Mouse (Mus musculus) cerebellum, adult 8-10 months (tissue): ENCODE measurements around the gene Naa38.
"Not testable (repeated sequence)": the region's sequence is repeated elsewhere in the genome, so short reads cannot be mapped to it uniquely, and the experiment has no call there.

ENCODE experiments used
- DNase-seq: peaks from one replicate; pipeline ENCODE4 v3.0.0; 2022

Gene Naa38

DNA sequence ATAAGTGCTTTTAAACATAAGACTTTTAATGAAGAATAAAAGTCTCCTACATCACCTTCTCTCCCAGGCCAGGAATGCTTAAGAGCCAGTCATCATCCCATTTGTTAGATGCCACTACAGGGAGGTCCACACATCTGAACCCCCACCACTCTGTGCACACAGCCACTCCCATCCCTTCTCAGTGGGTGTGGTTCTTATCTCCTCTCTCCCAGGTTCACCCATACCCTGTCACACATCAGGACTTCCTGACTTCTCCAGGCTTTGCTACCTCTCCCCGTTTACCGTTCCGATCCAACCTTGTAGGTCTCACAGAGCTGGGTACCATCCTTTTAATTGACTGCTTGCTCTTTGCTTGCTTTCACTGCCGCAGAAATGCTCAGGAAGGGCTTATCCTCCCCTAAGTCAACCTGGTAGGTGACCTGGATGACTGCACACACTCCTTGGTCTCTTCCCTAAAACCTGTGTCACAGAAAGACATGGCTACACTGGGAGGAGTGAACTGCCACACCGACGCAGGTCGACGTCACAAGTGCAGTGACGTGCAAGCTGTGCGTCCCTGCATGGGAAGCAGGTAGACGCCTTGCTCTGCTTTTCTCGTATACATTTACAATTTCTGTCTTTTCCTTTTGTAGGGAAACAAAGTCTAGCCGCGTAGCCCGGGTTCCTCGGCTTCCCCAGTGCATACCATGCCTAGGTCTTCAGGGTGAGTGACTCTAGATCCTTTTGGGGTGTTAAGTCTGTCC lies 21.9 kb upstream of the Naa38 start:
- no peak for DNase-seq

GRCm38 (mm10) chr11:69375646-69376045 lies 19.6 kb upstream of the Naa38 start:
- no peak for DNase-seq

- DNase-seq: no peak
These were observed 17.5 kb upstream of the Naa38 start for GRCm38 (mm10) chr11:69377766-69378165.

DNA sequence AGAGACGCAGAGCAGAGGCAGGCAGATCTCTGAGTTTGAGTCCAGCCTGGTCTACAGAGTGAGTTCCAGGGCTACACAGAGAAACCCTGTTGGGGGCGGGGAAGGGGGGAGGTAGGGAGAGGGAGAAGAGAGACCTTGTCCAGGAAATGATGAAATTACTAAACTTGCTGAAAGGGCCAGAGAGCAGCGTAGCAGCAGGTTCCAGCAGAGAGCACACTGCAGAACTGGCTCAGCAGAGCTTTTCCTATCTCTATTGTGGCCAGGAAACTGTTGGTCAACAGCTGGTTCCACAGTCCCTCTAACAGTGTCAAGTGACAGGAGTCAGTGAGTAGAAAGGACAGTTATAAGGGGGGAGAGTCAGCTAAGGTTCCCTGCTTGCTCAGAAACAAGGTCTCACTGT lies 15.7 kb upstream of the Naa38 start:
- no peak for DNase-seq

- DNase-seq: peak; percentile 65
These were observed 13.9 kb upstream of the Naa38 start for GRCm38 (mm10) chr11:69381356-69381755.

- no peak for DNase-seq
These were observed 12.7 kb upstream of the Naa38 start for GRCm38 (mm10) chr11:69382478-69383105.

- DNase-seq: no peak
These were observed 10.3 kb upstream of the Naa38 start for GRCm38 (mm10) chr11:69384979-69385378.

- no peak for DNase-seq
These were observed 8.5 kb upstream of the Naa38 start for GRCm38 (mm10) chr11:69386758-69387157.

DNA sequence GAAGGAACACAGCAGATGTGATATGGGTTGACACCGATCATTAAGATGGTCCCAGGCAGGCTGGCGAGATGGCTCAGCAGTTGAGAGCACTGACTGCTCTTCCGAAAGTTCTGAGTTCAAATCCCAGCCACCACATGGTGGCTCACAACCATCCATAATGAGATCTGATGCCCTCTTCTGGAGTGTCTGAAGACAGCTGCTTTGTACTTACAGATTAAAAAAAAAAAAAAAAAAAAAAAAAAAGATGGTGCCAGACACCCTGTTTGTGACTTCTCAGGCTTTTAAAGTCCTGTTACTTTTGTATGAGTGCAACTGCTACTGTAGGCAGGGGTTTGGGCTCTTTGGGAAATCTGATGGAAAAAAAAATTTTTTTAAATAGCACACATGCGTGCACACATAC lies 6.6 kb upstream of the Naa38 start:
- DNase-seq: no peak

DNA sequence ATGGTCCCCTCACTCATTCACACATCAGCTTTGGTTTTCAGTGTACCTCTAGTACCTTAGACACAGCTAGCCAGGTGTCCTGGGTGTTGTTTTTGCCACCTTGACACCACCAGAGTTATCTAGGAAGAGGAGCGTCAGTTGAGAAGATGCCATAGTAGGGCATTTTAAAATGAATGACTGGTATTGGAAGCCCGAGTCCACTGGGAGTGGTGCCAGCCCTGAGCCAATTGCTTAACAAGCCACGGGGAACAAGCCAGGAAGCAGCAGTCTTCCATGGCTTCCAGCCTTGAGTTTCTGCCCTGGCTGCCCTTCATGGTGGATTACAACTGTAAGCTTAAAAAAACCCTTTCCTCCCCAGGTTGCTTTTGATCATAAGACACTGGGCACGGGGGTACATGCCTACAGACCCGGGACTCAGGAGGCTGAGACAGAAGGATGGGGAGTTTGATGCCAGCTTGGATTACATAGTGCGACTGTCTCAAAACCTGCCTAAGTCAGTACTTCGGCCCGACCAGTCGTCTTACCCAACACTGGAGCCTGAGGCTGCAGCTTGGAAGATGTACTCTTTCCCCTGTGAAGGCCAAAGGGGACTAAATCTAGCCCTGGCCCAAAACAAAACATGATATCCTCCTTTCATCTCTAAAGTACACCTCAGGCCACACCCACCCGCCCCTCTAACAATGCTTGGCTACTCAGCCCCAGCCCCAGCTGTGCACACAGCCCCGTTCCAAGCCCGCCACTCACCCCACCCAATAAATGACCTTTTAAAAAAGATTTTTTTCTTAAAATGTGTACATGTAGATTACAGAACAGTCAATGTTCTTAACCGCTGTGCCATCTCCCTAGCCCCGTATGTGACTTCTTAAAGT lies 5.5 kb upstream of the Naa38 start:
- peak; percentile 40 for DNase-seq

DNA sequence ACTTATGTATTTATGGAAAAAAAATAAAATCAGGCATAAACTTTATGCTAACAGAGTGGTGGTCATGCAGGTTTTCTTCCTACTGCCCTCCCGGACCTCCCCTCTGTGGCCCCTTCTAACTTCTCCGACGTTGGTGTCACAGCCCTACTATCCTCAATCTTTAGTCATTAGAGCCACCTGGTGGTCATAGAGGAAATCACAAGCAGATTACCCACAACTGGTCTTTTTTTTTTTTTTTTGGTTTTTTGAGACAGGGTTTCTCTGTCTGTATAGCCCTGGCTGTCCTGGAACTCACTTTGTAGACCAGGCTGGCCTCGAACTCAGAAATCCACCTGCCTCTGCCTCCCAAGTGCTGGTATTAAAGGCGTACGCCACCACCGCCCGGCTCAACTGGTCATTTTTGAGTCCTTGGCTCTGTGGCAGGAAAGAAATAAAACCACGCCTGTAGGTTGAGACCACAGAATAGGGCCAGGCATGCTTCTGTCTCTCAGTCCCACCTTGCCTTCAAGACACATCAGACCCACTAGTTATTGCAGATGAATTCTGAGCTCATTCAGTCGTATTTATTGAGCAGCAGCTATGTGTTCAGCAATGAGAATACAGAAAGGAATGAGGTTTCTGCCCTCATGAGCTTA lies 4.8 kb upstream of the Naa38 start:
- DNase-seq: peak; percentile 76

- not testable (repeated sequence) for DNase-seq
These were observed 608 bp upstream of the Naa38 start for GRCm38 (mm10) chr11:69394591-69395167.

DNA sequence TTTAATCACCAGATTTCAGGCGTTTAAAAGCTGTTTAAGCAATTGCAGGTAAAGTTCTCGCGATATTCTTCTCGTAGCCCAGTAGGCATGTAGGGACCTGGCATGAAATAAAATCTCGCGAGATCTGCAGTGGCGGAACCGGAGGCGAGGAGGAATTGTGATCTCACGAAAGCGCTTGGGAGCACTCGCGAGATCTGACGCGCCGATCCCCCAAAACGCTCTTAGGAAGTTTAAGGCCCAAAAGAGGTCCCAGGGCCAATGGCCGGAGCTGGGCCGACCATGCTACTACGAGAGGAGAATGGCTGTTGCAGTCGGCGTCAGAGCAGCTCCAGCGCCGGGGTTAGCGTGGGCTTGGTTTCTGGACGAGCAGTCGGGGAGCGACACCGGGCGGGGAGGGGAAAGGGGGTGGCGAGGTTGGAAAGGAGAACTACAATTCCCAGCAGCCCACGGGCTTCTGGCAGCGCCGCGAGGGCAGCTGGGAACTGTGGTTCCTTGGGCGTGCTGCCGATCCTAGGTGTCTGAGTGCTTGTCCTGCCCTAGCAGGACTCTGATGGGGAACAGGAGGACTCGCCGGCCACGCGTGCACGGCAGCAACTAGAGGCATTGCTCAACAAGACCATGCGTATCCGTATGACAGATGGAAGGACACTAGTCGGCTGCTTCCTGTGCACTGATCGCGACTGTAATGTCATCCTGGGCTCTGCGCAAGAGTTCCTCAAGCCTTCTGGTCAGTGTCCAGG lies 517 bp downstream of the Naa38 start:
- DNase-seq: peak; percentile 96

- peak; percentile 45 for DNase-seq
These were observed 1.5 kb downstream of the Naa38 start for GRCm38 (mm10) chr11:69396772-69397171.

DNA sequence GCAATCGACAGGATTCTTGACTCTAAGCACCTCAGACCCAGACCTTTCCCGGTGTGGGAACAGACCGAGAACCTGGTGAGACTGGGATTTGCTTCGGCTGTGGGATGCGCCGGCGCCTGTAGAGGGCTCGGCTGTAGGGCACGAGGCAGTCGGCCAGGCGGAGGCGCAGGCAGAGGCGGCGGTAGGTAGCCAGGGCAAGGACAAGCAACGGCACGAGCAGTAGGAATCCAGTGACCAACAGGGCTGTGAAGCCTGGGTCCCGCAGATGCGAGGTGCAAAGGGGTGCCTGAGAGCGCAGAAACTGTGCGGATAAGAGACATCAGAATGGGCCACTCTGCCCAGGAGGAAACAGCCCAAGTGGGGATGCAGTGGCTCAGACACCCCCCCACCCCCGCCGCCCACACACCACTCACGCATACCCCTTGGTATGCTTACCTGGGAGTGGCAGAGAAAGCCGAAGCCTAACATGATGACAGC lies 2.3 kb downstream of the Naa38 start:
- peak; percentile 62 for DNase-seq

DNA sequence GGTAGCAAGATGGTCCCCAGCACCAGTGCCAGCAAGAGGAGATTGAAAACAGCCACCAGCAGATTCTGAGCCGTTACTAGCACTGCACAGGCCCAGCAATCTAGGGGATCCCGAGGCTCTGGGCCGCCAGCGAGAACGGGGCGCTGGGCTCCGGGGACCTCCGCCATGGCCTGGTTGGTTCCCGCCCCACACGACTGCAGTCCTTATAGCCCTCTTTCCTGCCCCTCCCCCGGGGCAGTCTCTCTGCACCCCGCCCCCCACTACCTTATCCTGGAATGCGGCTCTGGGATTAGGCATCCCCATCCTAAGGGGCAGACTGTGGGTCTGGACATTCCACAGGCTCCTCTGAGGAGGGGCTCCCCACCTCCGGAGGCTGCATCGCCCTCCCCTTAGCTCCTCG lies 2.8 kb downstream of the Naa38 start, which contains the start of gene Tmem88:
Gene Tmem88, minus strand, starts transcription at position 176 of the 400 bp plus-strand sequence.
- peak; percentile 46 for DNase-seq

DNA sequence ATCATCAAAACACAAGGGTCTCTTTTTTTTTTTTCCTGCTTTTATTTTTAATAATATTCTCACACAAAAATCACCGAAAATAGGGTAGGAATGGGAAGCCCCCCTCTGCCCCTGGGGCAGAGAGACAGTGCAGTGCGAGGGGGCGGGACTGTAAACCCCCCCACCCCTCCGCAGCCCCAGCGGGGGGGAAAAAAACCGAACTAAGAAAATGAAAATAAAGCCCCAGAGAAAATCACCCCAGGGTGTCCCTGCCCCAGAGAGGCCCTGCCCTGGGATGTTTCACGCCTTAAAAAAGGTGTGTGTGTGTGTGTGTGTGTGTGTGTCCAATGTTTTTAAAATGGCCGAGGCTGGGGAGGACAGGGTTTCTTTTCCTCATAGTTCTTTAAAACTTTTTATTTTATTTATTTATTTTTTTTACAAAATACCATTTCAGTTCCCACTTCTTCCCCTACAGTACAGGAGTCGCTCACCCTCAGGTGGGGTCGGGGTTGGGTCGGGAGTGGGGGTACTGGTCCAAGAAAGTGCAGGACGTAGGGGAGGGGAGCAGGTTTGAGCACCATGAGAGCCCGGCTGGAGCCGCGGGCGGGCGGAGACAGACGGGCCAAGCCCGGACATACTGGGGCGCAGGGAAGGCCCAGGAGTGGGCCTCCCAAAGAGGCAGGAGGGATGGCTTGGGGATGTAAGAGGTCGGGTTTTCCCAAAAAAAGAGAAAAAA lies 3.4 kb downstream of the Naa38 start:
- peak; percentile 40 for DNase-seq

- peak; percentile 36 for DNase-seq
These were observed 4.2 kb downstream of the Naa38 start for GRCm38 (mm10) chr11:69399201-69400082.

- DNase-seq: peak; percentile 43
These were observed 5.0 kb downstream of the Naa38 start for GRCm38 (mm10) chr11:69400083-69400850.
